Mouse (Mus musculus) kidney, postnatal 0 days (tissue): ENCODE data around the gene Gata2. TPM values are rescaled to one million over a fixed set of nuclear protein-coding genes. Genes with fewer than 3 reads are reported as not detected.

Experiments used
- ATAC-seq: fragments of 200-750 bp; cut with Nextera tagmentation; replicated peaks from 2 replicates; pipeline ENCODE4 v1.8.0; 2017; ENCODE audit warnings: low read depth, moderate number of reproducible peaks, moderate TSS enrichment, moderate library complexity; ENCODE audit not compliant: low FRiP score
- DNase-seq: peaks from one replicate; pipeline ENCODE4 v3.0.0-alpha.2; 2016; ENCODE audit warnings: low spot score
- H3K27ac ChIP-seq: fragments of 300-500 bp; sonication (generic); 2 replicates; pipeline ENCODE4 v1.5.1; 2014; ENCODE audit warnings: mild to moderate bottlenecking
- H3K27me3 ChIP-seq: fragments of 300-500 bp; sonication (generic); 2 replicates; pipeline ENCODE4 v1.6.1; 2014; ENCODE audit warnings: low read length, mixed read lengths; ENCODE audit not compliant: insufficient read depth
- H3K36me3 ChIP-seq: fragments of 300-500 bp; sonication (generic); 2 replicates; pipeline ENCODE4 v1.6.1; 2014; ENCODE audit warnings: low read length, mixed read lengths; ENCODE audit not compliant: insufficient read depth
- H3K4me1 ChIP-seq: fragments of 300-500 bp; sonication (generic); replicated peaks from 2 replicates; pipeline ENCODE4 v1.6.1; 2014; ENCODE audit warnings: antibody characterized with exemption, low read length, mixed read lengths; ENCODE audit not compliant: insufficient read depth
- H3K4me2 ChIP-seq: fragments of 300-500 bp; sonication (generic); 2 replicates; pipeline ENCODE4 v1.6.1; 2014; ENCODE audit warnings: mild to moderate bottlenecking, low read length, moderate library complexity, mixed read lengths
- H3K4me3 ChIP-seq: fragments of 300-500 bp; sonication (generic); replicated peaks from 2 replicates; pipeline ENCODE4 v1.5.1; 2014; ENCODE audit warnings: low read depth, low read length
- H3K9ac ChIP-seq: fragments of 300-500 bp; sonication (generic); 2 replicates; pipeline ENCODE4 v1.6.1; 2014; ENCODE audit warnings: low read depth, low read length
- H3K9me3 ChIP-seq: fragments of 300-500 bp; sonication (generic); replicated peaks from 2 replicates; pipeline ENCODE4 v1.6.1; 2016; ENCODE audit warnings: low read length, inconsistent platforms, mixed read lengths
- CTCF ChIP-seq: IDR thresholded peaks from 2 replicates; pipeline ENCODE4 v1.5.1; 2016; ENCODE audit warnings: antibody characterized with exemption, low read depth, mild to moderate bottlenecking, moderate library complexity
- WGBS: fragments of 180-500 bp; shearing (Covaris S2); extraction: QIAGEN DNeasy Blood & Tissue Kit; methylation state at CpG from one replicate; pipeline ENCODE4 v1.1.7; 2014; 5-methylcytosine and 5-hydroxymethylcytosine counted together
- polyA plus RNA-seq: library from polyadenylated mRNA; unstranded; fragments of >200 nt; fragmentation: Nextera tagmentation; extraction: Ambion mirVana; gene quantifications from 2 replicates; pipeline ENCODE4 v1.2.1, GENCODE M21; 2015

The Gata2 gene
- polyA plus RNA-seq, 1 experiment from 2014 or later, result 64.3 TPM

GRCm38 (mm10) chr6:88204531-88205385, 11.1 kb downstream of the Gata2 start:
- Histone ChIP-seq H3K4me1 (peaks cover 13% of the 10 kb centered on the region; the same call in 1 of the 2 replicates), H3K27ac (no peak overlapping the region), H3K9ac (no peak overlapping the region), H3K27me3 (peaks cover 55% of the 10 kb centered on the region), H3K4me2 (no peak overlapping the region), H3K36me3 (no peaks in the 10 kb centered on the region), H3K9me3 (no peaks in the 10 kb centered on the region), H3K4me3 (no peak overlapping the region)
- WGBS, result 23% methylated on average over 25 of the region's 25 CpGs
- no peak for TF ChIP-seq CTCF
- 0 out of 2 replicates have a peak, but pooled peaks have one; percentile 5 for ATAC-seq
- DNase-seq, result no peak

- DNase-seq (no peak), ATAC-seq (peak; percentile 19; the same call in 1 of the 2 replicates)
- H3K4me2 ChIP-seq, result no peak overlapping the region
- H3K9ac ChIP-seq, result no peak overlapping the region
- no peak overlapping the region for H3K4me3 ChIP-seq
- no peak overlapping the region for H3K27ac ChIP-seq
- TF ChIP-seq CTCF, result no peak
- peaks cover 13% of the 10 kb centered on the region; the same call in 1 of the 2 replicates for H3K4me1 ChIP-seq
- H3K9me3 ChIP-seq, result no peaks in the 10 kb centered on the region
- H3K36me3 ChIP-seq, result no peaks in the 10 kb centered on the region
- H3K27me3 ChIP-seq, result peaks cover 50% of the 10 kb centered on the region
- WGBS, result 27% methylated on average over 7 of the region's 7 CpGs
Measured at GRCm38 (mm10) chr6:88205386-88205700, 11.7 kb downstream of the Gata2 start.

DNA sequence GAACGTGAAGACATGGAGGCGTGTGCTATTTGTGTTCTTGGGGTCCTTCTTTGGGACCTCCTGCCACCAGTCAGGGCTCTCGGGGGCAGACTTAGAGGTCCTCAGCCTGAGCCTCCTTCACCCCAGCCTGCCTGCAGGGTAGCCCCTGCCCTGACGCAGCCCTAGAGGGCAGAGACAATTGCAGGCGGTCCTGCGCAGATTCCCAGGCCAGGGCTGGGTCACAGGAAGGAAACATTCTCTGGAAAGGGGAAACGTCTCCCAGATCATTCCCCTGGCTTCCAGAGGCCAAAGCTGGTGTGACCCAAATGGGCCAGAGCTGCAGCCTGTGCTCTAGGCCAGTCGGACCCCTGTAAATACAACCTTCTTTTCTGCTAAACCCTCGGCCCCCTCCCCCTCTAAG, 12.2 kb downstream of the Gata2 start:
- no peak for TF ChIP-seq CTCF
- ATAC-seq, result no peak

GRCm38 (mm10) chr6:88206566-88206965, 12.9 kb downstream of the Gata2 start:
- no peak for TF ChIP-seq CTCF
- H3K4me3 ChIP-seq, result no peak overlapping the region
- WGBS, result 41% methylated on average over 7 of the region's 7 CpGs
- no peak overlapping the region for H3K4me2 ChIP-seq
- no peak for DNase-seq
- H3K27ac ChIP-seq, result no peak overlapping the region
- no peaks in the 10 kb centered on the region for H3K36me3 ChIP-seq
- H3K9me3 ChIP-seq, result no peaks in the 10 kb centered on the region
- ATAC-seq, result no peak
- H3K27me3 ChIP-seq, result peaks cover 38% of the 10 kb centered on the region
- peaks cover 13% of the 10 kb centered on the region; the same call in 1 of the 2 replicates for H3K4me1 ChIP-seq
- H3K9ac ChIP-seq, result no peak overlapping the region

More for the DNA sequence above, 12.2 kb downstream of the Gata2 start:
- no peak overlapping the region for H3K4me3 ChIP-seq
- H3K27me3 ChIP-seq, result peaks cover 44% of the 10 kb centered on the region
- H3K9ac ChIP-seq, result no peak overlapping the region
- H3K9me3 ChIP-seq, result no peaks in the 10 kb centered on the region
- H3K4me2 ChIP-seq, result no peak overlapping the region
- no peaks in the 10 kb centered on the region for H3K36me3 ChIP-seq
- H3K4me1 ChIP-seq, result peaks cover 13% of the 10 kb centered on the region; the same call in 1 of the 2 replicates
- 28% methylated on average over 9 of the region's 9 CpGs for WGBS
- no peak overlapping the region for H3K27ac ChIP-seq
- no peak for DNase-seq

GRCm38 (mm10) chr6:88207403-88208033, 13.8 kb downstream of the Gata2 start:
- H3K4me1 ChIP-seq, result peaks cover 13% of the 10 kb centered on the region; the same call in 1 of the 2 replicates
- 86% methylated on average over 10 of the region's 10 CpGs for WGBS
- H3K4me3 ChIP-seq, result no peak overlapping the region
- no peak overlapping the region for H3K4me2 ChIP-seq
- no peak overlapping the region for H3K9ac ChIP-seq
- peaks cover 29% of the 10 kb centered on the region for H3K27me3 ChIP-seq
- no peaks in the 10 kb centered on the region for H3K9me3 ChIP-seq
- DNase-seq, result no peak
- H3K27ac ChIP-seq, result no peak overlapping the region
- H3K36me3 ChIP-seq, result no peaks in the 10 kb centered on the region
- no peak for TF ChIP-seq CTCF
- ATAC-seq, result no peak

- H3K4me2 ChIP-seq, result no peak overlapping the region
- ATAC-seq (no peak), DNase-seq (no peak)
- peaks cover 26% of the 10 kb centered on the region for H3K27me3 ChIP-seq
- H3K9ac ChIP-seq, result no peak overlapping the region
- no peaks in the 10 kb centered on the region for H3K36me3 ChIP-seq
- no peak overlapping the region for H3K4me3 ChIP-seq
- H3K9me3 ChIP-seq, result no peaks in the 10 kb centered on the region
- H3K4me1 ChIP-seq, result peaks cover 12% of the 10 kb centered on the region; the same call in 1 of the 2 replicates
- 92% methylated on average over 3 of the region's 3 CpGs for WGBS
- no peak overlapping the region for H3K27ac ChIP-seq
- TF ChIP-seq CTCF, result no peak
Measured at GRCm38 (mm10) chr6:88208321-88208720, 14.6 kb downstream of the Gata2 start.
